Mouse (Mus musculus) right cerebral cortex, postnatal 36 days (tissue): Measurements from ENCODE around the gene Cdh15.

Source experiments
- DNase-seq, 2 experiments: peaks; one replicate each; pipeline ENCODE4 v3.0.0; 2022; ENCODE audit warnings: low spot score in 2 of 2, mixed read lengths in 1 of 2

The Cdh15 gene

DNA sequence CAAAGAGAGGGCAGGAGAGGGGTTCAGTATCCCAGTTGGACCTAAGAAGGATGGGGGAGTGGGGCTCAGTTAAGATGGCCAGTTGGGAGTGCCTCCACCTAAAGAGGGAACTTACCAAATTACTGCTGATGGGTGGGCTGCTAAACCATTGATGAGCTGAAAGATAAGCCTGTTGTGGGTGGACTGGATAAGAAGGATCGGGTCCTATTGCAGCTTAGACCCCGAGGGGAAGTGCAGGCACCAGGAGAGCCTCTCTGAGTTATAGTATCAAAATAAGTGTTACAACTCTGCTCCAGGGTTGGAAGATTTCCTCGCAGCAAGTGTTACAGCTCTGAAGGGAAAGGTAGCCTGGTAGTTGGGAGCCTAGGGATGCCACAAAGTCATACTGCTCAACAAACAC lies 3.6 kb upstream of the Cdh15 start:
- DNase-seq: no peak

DNA sequence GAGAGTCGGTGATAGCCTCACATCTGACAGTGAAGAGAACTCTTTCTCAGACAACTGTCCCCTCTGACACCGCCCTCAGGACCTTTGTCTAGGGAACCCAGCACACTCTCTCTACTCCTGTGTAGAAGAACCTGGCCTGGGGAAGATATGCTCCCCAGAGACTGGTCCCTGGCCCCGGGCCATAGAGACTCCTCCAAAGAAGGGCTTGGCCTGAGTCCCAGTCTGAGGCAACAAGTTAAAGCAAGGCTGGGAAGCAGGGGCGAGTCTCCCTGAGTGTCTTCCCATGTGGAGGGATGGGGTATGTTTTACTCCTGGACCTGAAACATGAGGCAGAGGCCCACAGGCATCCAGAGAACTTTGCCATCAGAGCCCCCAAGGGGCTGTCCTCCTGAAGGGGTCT lies 2.1 kb upstream of the Cdh15 start:
- no peak for DNase-seq

DNA sequence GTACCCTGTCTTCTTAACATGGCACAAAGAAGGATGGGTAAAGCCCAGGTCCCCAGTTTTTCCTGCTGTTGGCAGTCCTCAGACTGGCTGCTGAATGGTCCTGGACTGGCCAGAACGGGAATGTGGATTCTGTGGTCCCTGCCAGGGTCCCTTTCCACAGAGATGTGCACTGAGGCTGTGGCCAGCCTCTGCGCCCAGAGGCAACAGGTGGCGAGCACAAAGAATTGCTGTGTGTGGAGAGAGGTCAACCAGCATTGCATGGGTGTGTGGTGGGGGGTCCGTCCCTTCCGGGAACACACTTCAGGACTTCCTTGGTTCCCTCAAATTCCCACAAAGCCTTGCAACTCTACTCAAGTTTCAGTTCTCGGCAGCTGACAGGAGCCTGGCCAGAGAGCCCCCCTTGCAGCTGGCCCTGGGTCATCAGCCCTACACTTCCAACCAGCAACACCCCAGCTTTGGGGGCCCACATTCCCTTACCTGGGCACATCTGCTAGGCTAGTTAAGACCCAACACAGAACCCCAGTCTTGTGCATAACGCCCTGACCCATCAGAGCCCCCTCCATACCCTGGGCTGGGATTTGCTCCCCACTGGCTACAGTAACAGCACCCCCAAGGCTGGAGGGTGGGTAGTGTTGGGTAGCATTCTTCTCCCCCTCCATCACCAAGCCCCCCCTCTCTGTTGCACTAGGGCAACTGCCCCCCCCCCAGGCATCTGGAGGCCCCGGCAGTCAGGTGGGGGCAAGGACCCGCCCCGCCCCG lies 1.6 kb downstream of the Cdh15 start:
- DNase-seq: no peak

DNA sequence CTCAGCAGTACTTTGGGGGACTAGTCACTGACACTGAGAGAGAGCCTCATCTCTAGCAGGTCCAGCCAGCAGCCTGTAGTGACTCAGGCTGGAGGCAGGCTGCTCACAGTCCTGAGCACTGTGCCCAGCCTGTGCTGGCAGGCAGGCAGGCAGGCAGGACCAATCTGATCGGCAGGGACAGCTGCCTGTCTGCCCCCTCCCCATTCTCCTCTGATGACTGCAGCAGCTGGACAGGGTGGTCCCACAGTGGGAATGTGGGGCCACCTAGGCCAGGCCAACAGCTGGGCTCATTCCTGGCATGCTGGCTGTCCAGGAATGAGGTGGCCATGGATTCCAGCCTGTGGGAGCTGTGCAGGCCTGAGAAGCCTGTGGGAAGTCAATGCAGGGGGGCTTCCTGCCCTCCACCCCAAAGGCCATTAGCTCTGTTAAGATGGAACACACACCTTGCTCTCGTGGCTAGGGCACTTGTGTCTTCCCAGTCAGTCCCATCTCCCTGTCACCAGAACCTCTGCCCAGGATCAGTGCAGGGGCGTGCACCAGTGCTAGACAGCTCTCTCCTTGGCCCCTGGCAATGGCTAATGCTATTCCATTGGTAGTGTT lies 3.0 kb downstream of the Cdh15 start:
- DNase-seq: no peak

DNA sequence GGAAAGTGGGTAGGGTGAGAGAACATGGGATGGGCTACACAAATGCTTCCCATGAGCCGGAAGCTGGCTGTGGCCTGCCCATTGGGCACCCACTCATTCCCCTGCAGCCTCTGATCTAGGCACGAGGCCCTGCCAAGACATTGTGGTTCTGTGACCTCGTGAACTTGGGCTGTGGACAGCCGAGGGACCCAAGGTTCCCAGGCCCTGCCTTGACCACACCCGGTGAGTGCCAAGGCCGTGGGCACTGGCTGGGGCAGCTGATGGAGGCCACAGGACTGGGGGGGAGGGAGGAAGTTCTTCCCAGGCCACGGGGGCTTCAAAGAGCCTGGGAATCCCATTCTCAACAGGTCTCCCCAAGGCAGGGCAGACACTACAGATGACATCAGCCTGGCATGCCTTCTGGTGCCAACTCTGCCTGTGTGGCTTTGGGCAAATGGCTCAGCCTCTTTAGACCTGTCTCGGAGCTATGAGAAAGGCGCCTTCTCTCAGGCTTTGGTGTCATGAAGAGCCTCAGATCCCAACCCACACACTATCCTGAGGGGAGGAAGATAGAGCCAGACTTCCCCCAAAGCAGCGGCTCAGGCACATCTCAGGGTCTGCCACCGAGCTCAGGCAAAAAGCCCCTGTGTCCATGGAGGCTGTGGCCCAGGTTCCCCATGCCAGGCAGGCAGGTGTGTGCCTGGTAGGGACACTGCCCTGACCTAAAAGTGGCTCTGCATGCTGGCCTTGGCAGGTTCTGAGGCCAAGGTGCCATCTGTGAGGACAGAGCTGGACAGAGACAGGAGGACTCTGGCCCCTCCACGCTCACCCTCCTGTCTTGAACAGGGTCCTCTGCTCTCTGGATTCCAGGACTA lies 4.2 kb downstream of the Cdh15 start:
- DNase-seq: no peak

DNA sequence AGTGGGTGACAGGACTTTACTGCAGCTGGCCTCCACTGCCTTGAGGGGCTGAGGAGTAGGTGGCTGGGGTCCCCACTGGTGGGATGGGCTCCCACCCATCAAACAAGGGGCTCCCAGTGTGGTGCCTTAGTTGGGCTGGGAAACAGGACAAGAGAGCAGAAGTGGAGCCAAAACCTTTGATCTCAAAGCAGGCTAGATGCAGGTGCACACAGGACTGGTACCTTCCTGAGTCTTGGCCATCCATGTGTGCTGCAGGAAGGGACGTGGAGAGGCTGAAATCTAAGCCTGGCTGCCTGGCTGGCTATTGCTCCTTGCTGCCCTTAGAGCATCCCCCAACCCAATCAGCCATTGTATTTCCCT lies 4.8 kb downstream of the Cdh15 start:
- no peak for DNase-seq

DNA sequence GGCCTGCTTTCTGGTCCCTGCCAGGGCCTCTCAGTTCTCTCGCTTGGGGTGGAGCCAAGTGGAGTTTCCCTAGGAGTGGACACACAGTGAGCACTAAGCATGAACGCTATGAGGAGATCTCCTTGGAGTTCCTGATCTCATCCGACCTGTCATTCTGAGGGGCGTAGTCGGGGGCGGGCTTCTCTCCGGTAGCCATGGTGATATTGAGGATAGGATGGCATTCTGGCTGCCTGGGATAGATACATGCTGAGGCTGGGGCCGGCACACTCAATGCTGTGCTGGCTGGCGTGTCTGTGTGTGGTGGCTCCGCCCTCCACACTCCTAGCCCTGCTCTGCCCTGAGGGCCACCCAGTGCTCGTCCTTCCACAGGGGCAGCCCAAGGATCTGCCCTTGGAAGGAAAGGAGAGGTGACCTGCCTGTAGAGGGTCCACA lies 5.6 kb downstream of the Cdh15 start:
- no peak for DNase-seq

DNA sequence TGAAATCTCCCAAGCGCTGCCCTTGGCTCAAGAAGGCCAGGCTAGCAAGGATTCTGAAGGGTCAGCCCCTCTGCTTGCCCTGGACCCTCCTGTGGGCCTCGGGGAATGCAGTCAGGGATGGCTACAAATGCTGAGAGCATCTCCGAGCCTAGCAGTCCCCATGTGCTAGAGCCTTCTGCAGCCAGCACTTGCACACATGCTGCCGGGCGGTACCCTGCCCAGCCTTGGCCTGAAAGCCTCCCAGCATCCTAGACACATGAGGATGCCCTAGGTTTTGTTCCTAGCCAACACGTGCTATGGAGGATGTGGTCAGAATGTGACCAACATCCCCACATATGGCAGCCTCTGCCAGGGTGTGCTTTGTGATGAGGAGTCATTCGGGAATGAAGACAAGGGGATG lies 6.6 kb downstream of the Cdh15 start:
- DNase-seq: no peak

DNA sequence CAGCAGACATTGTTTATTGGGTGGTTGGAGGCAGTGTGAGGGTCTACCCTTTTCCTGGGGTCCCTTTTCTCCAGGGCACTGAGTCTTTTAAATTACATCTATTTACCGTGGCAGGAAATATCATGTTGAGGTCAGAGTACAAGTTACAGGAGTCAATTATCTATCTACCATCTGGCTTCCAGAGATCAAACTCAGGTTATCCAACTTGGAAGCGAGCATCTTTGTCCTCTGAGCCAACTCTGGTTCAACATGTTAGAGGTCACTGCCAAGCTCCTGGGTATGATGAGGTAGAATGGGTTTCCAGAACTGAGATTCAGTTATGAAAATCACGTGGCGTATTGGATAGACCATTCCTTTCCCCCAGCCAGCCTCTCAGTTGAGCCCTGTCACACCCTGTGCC lies 7.4 kb downstream of the Cdh15 start:
- no peak for DNase-seq

DNA sequence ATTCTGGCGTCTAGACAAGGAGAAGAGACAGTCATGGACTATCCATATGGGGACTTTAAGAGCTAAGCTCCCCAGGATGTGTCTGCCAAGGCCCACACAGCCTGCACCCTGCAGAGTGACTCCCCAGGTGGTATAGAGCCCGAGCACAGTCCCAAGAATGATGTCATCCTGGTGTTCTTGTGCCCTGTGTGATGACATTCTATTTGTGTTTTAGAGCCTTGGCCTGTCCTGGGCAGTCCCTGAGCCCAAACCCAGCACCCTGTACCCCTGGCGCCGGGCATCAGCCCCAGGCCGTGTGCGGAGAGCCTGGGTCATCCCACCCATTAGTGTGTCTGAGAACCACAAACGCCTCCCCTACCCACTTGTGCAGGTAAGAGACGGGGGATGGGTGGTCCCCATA lies 8.5 kb downstream of the Cdh15 start:
- no peak for DNase-seq

DNA sequence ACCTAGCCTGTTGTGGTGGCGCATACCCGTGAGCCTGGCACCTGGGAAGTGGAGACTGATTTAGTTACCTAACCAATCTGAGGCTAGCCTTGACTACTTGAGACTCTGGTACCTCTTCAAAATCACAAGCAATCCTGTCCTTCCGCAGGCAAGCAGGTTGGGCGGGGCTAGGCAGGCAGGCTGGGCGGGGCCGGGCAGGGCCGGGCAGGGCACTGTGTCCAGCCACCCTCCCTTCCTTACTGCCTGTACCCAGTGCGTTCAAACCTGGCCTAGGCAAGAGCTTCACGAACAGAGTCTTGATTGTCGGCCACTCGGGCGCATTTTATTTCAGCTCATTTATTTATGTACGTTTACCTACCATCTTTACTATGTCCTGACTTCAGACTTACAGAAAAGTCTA lies 12.1 kb downstream of the Cdh15 start:
- DNase-seq: no peak

DNA sequence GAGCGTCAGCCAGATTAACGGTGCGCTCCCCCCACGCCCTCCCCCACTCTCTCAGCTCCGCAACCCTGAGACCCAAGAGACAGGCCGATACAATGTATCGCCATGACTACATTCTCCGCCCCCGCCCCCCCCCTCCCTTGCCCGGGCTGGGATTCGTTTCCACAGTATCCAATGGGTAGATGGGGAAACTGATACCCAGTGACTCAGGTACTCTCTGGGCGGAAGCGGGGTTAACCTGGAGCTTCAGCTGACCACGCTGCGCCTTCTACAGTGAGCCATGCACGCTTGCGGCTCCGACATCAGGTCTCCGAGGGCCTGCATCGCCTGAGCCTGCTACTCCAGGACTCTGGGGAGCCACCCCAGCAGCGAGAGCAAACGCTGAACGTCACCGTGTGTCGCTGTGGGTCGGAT lies 17.0 kb downstream of the Cdh15 start:
- DNase-seq: no peak

DNA sequence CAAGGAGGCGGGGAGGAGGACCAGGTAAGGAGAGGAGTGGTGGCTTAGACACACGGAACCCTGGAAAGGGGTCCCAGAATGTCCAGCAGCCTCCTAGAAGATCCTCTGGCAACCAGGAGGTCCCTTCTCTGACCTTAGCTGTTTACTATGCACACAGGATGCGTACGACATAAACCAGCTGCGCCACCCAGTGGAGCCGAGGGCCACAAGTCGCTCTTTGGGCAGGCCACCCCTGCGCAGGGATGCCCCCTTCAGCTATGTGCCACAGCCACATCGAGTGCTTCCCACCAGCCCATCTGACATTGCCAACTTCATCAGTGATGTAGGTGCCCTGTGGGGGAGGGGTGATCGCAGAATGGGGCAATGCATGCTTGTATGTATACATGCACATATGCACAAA lies 17.7 kb downstream of the Cdh15 start:
- no peak for DNase-seq

DNA sequence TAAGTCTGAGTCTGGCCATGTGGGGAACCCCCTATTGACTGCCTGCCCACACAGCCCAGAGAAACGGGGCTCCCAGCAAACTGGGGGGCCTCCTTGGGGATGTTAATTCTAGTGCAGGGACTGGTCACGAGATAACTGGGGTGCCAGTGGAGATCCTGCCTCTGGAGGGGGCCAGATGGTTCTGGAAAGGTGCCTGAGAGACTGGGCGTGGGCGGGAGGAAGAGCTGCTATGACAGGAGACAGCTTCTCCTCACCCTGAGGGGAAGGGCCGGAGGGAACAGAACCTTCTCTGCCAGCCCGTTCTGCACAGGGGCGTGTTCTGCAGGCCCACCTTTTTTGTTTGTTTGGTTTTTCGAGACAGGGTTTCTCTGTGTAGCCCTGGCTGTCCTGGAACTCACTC lies 18.5 kb downstream of the Cdh15 start:
- no peak for DNase-seq

DNA sequence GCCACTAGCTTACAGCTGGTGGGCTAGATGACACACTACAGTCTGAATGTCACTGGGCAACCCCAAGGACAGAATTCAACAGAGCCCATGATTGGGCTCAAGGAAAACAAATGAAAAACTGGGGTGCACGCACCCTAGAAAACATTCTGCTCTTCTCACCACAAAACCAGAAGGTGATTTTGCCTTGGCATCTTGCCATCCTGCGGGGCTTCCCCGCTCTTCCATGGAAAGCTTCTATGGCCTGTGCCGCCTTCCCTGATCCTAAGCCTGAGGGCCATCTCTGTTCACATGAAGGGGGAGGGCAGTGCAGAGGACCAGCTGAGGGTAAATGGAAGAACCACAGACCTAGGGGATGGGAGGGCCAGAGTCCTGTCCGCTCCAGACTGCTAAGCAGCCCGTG lies 20.2 kb downstream of the Cdh15 start:
- no peak for DNase-seq

DNA sequence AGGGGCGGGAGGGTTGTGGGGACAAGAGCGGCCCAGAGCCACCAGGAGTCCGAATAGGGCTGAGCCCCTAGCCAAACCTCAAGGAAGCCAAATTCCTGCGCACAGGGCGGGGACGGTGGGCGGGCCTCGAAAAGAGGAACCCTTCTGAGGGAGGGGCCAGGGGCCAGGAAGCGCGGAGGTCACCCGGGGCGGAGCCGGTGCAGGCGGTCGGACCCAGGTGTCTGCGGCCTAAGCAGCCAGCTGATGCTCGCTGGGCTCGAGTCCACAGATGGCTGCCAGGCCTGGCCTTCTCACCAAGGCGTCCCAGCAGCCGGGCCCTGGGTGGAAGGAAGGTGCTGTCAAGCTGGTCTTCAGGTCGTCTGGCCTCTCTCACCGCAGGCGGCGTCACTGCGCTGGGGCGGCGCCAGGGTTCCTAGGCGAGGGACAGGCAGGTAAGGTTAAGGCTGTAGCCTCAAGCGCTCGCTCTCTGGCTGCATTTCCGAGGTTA lies 22.7 kb downstream of the Cdh15 start:
- no peak for DNase-seq

DNA sequence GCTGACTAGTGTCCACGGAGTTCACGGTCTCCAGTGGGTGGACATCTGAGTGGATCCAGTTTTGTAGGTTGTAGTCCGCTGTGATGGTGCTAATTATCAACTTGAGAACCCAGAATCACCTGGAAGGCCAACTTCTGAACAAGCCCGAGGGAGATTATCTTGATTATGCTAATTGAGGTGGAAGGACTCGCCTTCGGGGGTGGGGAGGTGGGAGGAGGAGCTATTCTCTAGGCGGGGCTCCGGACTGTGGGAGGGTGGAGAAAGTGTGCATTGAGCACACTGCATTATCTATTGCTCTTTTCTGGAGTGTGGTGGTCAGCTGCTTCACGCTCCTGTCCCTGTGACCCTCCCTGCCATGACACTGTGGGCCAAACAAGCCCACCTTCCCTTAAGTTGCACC lies 23.9 kb downstream of the Cdh15 start:
- DNase-seq: no peak

DNA sequence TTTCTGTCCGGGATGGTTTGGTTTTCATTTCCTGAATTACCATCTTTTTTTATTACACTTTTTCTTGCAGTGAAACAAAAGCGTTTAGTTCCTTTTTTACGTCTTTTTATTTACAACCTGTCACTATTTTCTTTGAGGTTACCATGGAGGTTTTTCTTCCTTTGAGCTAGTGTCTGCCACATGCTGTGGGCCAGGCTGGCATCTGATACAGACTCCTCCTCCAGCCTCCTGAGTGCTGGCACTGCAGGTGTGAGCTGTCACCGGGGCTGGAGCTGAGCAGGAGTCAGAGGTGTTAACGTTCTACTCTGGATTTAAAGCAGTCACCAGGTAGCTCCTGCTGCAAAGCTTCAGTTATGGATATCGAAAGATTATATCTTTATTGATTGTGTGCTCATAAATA lies 25.4 kb downstream of the Cdh15 start:
- DNase-seq: no peak

DNA sequence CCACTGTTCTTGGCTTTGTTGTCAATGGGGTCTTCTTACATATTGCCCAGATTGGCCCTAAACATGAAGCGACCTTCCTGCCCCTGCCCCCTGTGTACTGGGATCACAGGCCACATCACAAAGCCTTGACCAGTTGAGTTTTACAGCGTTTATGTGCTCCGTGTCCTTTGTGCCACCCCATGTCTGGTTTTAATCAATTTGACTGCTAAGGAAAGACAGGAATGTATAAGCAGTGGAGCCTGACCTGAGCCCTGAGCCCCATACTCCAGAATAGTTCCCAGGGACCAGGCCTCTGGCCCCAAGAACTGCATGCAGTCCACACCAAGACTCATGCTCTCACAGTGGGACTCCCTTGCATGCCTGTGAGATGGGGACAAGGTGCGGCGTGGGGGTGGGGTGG lies 27.4 kb downstream of the Cdh15 start:
- no peak for DNase-seq

DNA sequence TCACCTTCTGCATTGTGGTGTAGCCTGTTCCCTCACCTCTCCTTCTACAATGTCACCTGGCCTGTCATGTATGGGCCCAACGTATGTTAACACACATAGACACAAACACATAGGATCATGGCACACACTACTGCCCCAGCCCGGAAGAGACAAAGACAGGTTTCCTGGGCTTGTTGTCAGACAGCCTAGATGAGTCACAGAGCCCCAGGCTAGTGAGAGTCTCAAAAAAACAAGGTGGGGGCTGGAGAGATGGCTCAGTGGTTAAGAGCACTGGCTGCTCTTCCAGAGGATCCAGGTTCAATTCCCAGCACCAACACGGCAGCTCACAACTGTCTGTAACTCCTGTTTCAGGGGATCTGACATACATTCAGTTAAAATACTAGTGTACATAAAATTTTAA lies 30.5 kb downstream of the Cdh15 start:
- DNase-seq: no peak

DNA sequence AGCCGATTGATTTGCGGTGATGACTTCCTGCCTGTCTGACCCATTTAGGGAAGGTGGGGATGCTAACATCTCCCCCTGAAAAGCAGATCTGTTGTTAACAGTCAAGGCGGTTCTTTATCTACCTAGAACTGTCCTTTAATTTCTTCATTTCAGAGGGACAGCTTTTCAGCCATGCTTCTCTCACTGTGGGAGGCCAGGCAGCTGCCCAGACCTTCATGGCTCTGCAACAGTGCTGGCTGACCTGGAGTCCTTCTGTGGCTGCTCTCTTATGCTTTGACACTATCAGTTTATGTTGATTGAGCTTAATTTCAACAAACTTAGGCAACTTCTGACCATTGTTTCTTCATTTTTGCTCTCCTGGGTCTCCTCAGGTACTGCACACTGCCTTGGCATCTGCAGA lies 32.5 kb downstream of the Cdh15 start:
- no peak for DNase-seq

DNA sequence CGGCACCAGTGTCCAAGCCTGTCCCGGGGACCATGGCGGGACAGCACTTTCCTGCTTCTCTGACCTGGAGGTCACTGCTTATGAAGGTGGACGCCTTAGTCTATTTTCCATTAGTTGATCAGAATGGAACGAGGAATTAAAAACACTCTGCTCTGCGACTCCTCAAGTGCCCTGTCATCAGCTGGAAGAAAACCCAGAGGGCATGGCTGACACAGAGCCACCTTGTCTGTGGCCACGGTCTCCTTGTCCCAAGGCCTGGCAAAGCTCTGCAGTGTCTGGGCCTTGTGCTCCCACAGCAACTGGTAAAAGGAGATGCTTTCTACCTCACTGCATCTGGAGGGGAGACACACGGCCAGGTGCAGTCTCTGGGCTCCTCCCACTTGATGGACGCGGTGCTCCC lies 35.9 kb downstream of the Cdh15 start:
- DNase-seq: no peak

DNA sequence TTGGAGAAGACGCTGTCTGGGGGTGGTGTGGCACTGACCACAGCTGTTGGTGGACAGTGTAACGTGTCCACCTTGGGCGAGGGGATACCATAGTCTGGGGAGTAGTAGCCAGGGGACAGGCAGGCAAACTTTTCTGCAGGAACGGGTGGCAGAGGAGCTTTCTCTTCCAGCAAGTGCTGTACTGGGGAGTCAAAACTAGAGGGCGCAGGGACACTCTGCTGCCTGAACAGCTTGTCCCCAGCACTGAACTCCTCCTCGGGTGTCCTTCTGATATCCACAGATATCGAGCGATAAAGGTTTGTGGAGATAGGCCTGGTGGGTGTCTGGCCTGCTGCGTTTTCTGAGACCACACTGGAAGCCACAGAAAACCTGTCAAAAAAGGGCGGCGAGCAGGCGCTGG lies 43.7 kb downstream of the Cdh15 start:
- DNase-seq: no peak
